Mouse (Mus musculus) layer of hippocampus, adult 9-10 months (tissue): ENCODE measurements around the gene Atp8b4.
"Not testable (repeated sequence)": the region's sequence is repeated elsewhere in the genome, so short reads cannot be mapped to it uniquely, and the experiment has no call there.

Experiments used
- DNase-seq: peaks from one replicate; pipeline ENCODE4 v3.0.0; 2022; ENCODE audit warnings: low spot score

Atp8b4 gene

GRCm38 (mm10) chr2:126500521-126500920 lies at the start of gene Atp8b4:
Gene Atp8b4 (minus strand): TSS chr2:126500674.
- no peak for DNase-seq

- no peak for DNase-seq
These were observed 49.2 kb upstream of the Atp8b4 start for GRCm38 (mm10) chr2:126549681-126550080.

GRCm38 (mm10) chr2:126546392-126546791 lies 45.9 kb upstream of the Atp8b4 start:
- DNase-seq, result no peak

- no peak for DNase-seq
These were observed 44.8 kb upstream of the Atp8b4 start for GRCm38 (mm10) chr2:126545297-126545696.

- no peak for DNase-seq
These were observed 41.7 kb upstream of the Atp8b4 start for GRCm38 (mm10) chr2:126542211-126542610.

GRCm38 (mm10) chr2:126540390-126540925 lies 40.0 kb upstream of the Atp8b4 start:
- no peak for DNase-seq

- no peak for DNase-seq
These were observed 37.2 kb upstream of the Atp8b4 start for GRCm38 (mm10) chr2:126537654-126538053.

GRCm38 (mm10) chr2:126530581-126530980 lies 30.1 kb upstream of the Atp8b4 start:
- no peak for DNase-seq

- DNase-seq, result no peak
These were observed 27.0 kb upstream of the Atp8b4 start for GRCm38 (mm10) chr2:126527461-126527860.

GRCm38 (mm10) chr2:126524271-126524670 lies 23.8 kb upstream of the Atp8b4 start:
- DNase-seq, result no peak

- DNase-seq, result not testable (repeated sequence)
These were observed 22.7 kb upstream of the Atp8b4 start for GRCm38 (mm10) chr2:126523101-126523745.

GRCm38 (mm10) chr2:126522056-126522455 lies 21.6 kb upstream of the Atp8b4 start:
- DNase-seq, result no peak

GRCm38 (mm10) chr2:126521471-126521870 lies 21.0 kb upstream of the Atp8b4 start:
- no peak for DNase-seq

GRCm38 (mm10) chr2:126520828-126521227 lies 20.4 kb upstream of the Atp8b4 start:
- peak; percentile 15 for DNase-seq

GRCm38 (mm10) chr2:126519872-126520581 lies 19.6 kb upstream of the Atp8b4 start:
- DNase-seq, result no peak

- no peak for DNase-seq
These were observed 14.8 kb upstream of the Atp8b4 start for GRCm38 (mm10) chr2:126515069-126515826.

GRCm38 (mm10) chr2:126508228-126508627 lies 7.8 kb upstream of the Atp8b4 start:
- DNase-seq, result no peak

GRCm38 (mm10) chr2:126507477-126507876 lies 7.0 kb upstream of the Atp8b4 start:
- no peak for DNase-seq

GRCm38 (mm10) chr2:126505156-126505555 lies 4.7 kb upstream of the Atp8b4 start:
- DNase-seq, result no peak

GRCm38 (mm10) chr2:126499730-126500129 lies 744 bp downstream of the Atp8b4 start:
- no peak for DNase-seq

- no peak for DNase-seq
These were observed 1.6 kb downstream of the Atp8b4 start for GRCm38 (mm10) chr2:126498761-126499452.

- no peak for DNase-seq
These were observed 3.6 kb downstream of the Atp8b4 start for GRCm38 (mm10) chr2:126496838-126497237.
